Mouse (Mus musculus): Measurements from ENCODE around the gene Cdca4. TPM values are rescaled to one million over a fixed set of nuclear protein-coding genes. Genes with fewer than 3 reads are reported as not detected.

Cdca4 gene
- polyA plus RNA-seq, 1 experiment from 2014 or later: 31.3 TPM

GRCm38 (mm10) chr12:112830570-112830969, 1.3 kb upstream of the Cdca4 start:
- ATAC-seq: no peak
- Histone ChIP-seq H3K4me2 (ENCODE audit: low read length) (peak overlapping the region; percentile 74), H3K36me3 (ENCODE audit: control insufficient read depth, insufficient read depth, low read length) (0 out of 2 replicates have a peak, but pooled peaks cover 2% of the 10 kb centered on the region), H3K9me3 (ENCODE audit: control insufficient read depth, low read length) (no peaks in the 10 kb centered on the region), H3K9ac (ENCODE audit: low read depth, low read length) (peak overlapping the region; percentile 69), H3K4me1 (ENCODE audit: control insufficient read depth, insufficient read depth, low read depth, low read length) (peaks cover 30% of the 10 kb centered on the region), H3K27ac (ENCODE audit: low read depth, low read length) (no peak overlapping the region), H3K27me3 (replicated peaks; ENCODE audit: control insufficient read depth, insufficient read depth, low read length) (no peaks in the 10 kb centered on the region), H3K4me3 (ENCODE audit: low read length) (peak overlapping the region; percentile 62)
- WGBS: 86% methylated on average over 3 of the region's 3 CpGs

DNA sequence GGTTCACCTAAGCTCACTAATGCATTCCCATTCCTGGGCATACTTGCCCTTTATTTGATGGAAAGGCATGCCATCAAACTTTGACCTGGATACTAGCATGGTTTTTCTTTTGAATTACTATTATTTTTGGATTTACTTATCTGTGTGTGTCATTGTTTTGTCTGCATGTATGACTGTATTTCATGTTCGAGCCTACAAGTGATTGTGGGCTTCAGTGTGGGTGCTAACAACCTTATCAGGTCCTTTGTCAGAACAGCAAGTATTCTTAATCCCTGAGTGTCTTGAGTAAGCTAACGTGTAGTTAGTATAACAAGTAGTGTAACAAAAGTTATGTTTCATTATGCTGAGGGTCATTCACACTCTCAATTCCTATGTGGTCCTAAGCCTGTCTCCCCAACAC, 918 bp upstream of the Cdca4 start:
- Histone ChIP-seq H3K27me3 (replicated peaks; ENCODE audit: control insufficient read depth, insufficient read depth, low read length) (no peaks in the 10 kb centered on the region), H3K27ac (ENCODE audit: low read depth, low read length) (peak overlapping the region; percentile 55), H3K9ac (ENCODE audit: low read depth, low read length) (peak overlapping the region; percentile 69), H3K4me3 (ENCODE audit: low read length) (peak overlapping the region; percentile 62), H3K9me3 (ENCODE audit: control insufficient read depth, low read length) (no peaks in the 10 kb centered on the region), H3K4me1 (ENCODE audit: control insufficient read depth, insufficient read depth, low read depth, low read length) (peaks cover 30% of the 10 kb centered on the region), H3K4me2 (ENCODE audit: low read length) (peak overlapping the region; percentile 74), H3K36me3 (ENCODE audit: control insufficient read depth, insufficient read depth, low read length) (0 out of 2 replicates have a peak, but pooled peaks cover 2% of the 10 kb centered on the region)
- 37% methylated on average over 2 of the region's 2 CpGs for WGBS
- no peak for ATAC-seq

GRCm38 (mm10) chr12:112828501-112829243, 551 bp downstream of the Cdca4 start:
- peaks cover 33% of the 10 kb centered on the region for H3K4me1 ChIP-seq (ENCODE audit: control insufficient read depth, insufficient read depth, low read depth, low read length)
- H3K27ac ChIP-seq (ENCODE audit: low read depth, low read length): peak overlapping the region; percentile 94
- peak overlapping the region; percentile 90 for H3K9ac ChIP-seq (ENCODE audit: low read depth, low read length)
- H3K27me3 ChIP-seq (replicated peaks; ENCODE audit: control insufficient read depth, insufficient read depth, low read length): no peaks in the 10 kb centered on the region
- peak; percentile 82 for ATAC-seq
- H3K36me3 ChIP-seq (ENCODE audit: control insufficient read depth, insufficient read depth, low read length): 0 out of 2 replicates have a peak, but pooled peaks cover 2% of the 10 kb centered on the region
- WGBS: 1% methylated on average over 32 of the region's 51 CpGs
- peak overlapping the region; percentile 62 for H3K4me3 ChIP-seq (ENCODE audit: low read length)
- peak overlapping the region; percentile 81 for H3K4me2 ChIP-seq (ENCODE audit: low read length)
- H3K9me3 ChIP-seq (ENCODE audit: control insufficient read depth, low read length): no peaks in the 10 kb centered on the region

DNA sequence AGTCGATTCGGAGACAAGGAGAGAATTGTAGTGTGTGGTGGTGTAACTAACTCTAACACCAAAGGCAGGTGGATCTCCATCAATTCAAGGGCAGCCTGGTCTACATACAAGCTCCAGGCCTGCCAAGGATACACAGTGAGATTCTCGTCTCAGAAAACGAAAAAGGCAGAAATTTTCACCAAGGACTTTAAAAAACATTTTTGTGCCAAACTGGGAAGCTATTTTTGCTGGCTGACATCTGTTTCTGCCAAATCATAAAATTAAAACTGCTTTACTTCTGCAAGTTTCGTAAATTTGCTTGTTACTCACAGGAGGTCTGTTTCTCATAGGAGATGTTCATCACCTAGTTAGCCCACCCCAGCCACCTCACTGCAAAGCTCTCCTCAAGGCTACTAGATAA, 3.3 kb downstream of the Cdca4 start:
- H3K36me3 ChIP-seq (ENCODE audit: control insufficient read depth, insufficient read depth, low read length): peaks cover 6% of the 10 kb centered on the region; the same call in 1 of the 2 replicates
- H3K9ac ChIP-seq (ENCODE audit: low read depth, low read length): no peak overlapping the region
- no peak overlapping the region for H3K27ac ChIP-seq (ENCODE audit: low read depth, low read length)
- no peaks in the 10 kb centered on the region for H3K27me3 ChIP-seq (replicated peaks; ENCODE audit: control insufficient read depth, insufficient read depth, low read length)
- ATAC-seq: no peak
- WGBS: 90% methylated on average over 5 of the region's 5 CpGs
- H3K4me2 ChIP-seq (ENCODE audit: low read length): no peak overlapping the region
- H3K9me3 ChIP-seq (ENCODE audit: control insufficient read depth, low read length): no peaks in the 10 kb centered on the region
- H3K4me1 ChIP-seq (ENCODE audit: control insufficient read depth, insufficient read depth, low read depth, low read length): peaks cover 31% of the 10 kb centered on the region
- H3K4me3 ChIP-seq (ENCODE audit: low read length): no peak overlapping the region

DNA sequence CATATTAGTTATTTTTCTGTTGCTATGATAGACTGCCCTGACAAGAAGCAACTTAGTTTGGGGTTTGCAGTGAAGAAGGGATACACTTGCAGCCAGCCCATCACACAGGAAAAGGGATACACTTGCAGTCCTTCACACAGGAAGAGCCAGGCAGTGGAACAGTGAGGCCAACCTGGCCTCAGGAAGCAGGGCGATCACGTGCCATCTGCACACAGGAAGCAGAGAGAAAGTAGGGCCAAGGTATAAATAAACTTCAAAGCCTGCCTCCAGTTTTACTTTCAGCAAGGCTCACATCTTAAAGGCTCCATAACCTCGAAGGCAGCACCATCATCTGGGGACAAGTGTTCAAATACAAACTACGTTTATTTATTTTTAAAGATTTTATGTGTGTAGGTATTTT, 6.0 kb downstream of the Cdca4 start:
- Histone ChIP-seq H3K4me3 (ENCODE audit: low read length) (no peak overlapping the region), H3K9me3 (ENCODE audit: control insufficient read depth, low read length) (no peaks in the 10 kb centered on the region), H3K4me2 (ENCODE audit: low read length) (no peak overlapping the region), H3K9ac (ENCODE audit: low read depth, low read length) (no peak overlapping the region), H3K27ac (ENCODE audit: low read depth, low read length) (no peak overlapping the region), H3K27me3 (replicated peaks; ENCODE audit: control insufficient read depth, insufficient read depth, low read length) (no peaks in the 10 kb centered on the region), H3K4me1 (ENCODE audit: control insufficient read depth, insufficient read depth, low read depth, low read length) (peaks cover 21% of the 10 kb centered on the region), H3K36me3 (ENCODE audit: control insufficient read depth, insufficient read depth, low read length) (peaks cover 21% of the 10 kb centered on the region)
- WGBS: 86% methylated on average over 4 of the region's 4 CpGs
- no peak for ATAC-seq

GRCm38 (mm10) chr12:112822676-112823075, 6.5 kb downstream of the Cdca4 start:
- no peak overlapping the region for H3K4me2 ChIP-seq (ENCODE audit: low read length)
- H3K27me3 ChIP-seq (replicated peaks; ENCODE audit: control insufficient read depth, insufficient read depth, low read length): no peaks in the 10 kb centered on the region
- no peak for ATAC-seq

DNA sequence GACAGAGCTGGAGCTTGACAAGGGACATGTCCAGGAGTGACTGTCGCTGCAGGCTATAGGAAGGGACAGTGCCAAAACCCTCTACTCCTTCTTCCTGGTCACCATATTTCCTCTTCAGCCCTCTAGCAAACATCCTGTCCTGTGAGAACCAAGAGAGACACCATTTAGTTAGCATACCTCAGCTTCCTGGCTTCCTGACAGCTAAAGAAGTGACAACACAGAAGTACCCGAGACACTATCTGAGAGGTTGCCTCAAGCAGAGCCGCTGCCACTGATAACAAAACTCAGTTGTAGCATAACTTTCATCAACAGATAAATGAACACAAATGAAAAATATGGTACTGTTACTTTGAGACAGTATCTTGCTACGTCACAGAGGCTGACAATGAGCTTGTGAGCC, 7.2 kb downstream of the Cdca4 start:
- H3K4me3 ChIP-seq (ENCODE audit: low read length): no peak overlapping the region
- no peaks in the 10 kb centered on the region for H3K9me3 ChIP-seq (ENCODE audit: control insufficient read depth, low read length)
- peaks cover 20% of the 10 kb centered on the region for H3K36me3 ChIP-seq (ENCODE audit: control insufficient read depth, insufficient read depth, low read length)
- ATAC-seq: no peak
- H3K27ac ChIP-seq (ENCODE audit: low read depth, low read length): no peak overlapping the region
- peaks cover 8% of the 10 kb centered on the region for H3K4me1 ChIP-seq (ENCODE audit: control insufficient read depth, insufficient read depth, low read depth, low read length)
- no peak overlapping the region for H3K9ac ChIP-seq (ENCODE audit: low read depth, low read length)
- H3K27me3 ChIP-seq (replicated peaks; ENCODE audit: control insufficient read depth, insufficient read depth, low read length): no peaks in the 10 kb centered on the region
- no peak overlapping the region for H3K4me2 ChIP-seq (ENCODE audit: low read length)
- 84% methylated on average over 4 of the region's 4 CpGs for WGBS

More at GRCm38 (mm10) chr12:112822676-112823075, 6.5 kb downstream of the Cdca4 start:
- no peak overlapping the region for H3K9ac ChIP-seq (ENCODE audit: low read depth, low read length)
- no peaks in the 10 kb centered on the region for H3K9me3 ChIP-seq (ENCODE audit: control insufficient read depth, low read length)
- 69% methylated on average over 2 of the region's 2 CpGs for WGBS
- H3K36me3 ChIP-seq (ENCODE audit: control insufficient read depth, insufficient read depth, low read length): peaks cover 21% of the 10 kb centered on the region
- H3K4me1 ChIP-seq (ENCODE audit: control insufficient read depth, insufficient read depth, low read depth, low read length): peaks cover 15% of the 10 kb centered on the region
- H3K4me3 ChIP-seq (ENCODE audit: low read length): no peak overlapping the region
- no peak overlapping the region for H3K27ac ChIP-seq (ENCODE audit: low read depth, low read length)

GRCm38 (mm10) chr12:112821216-112821615, 8.0 kb downstream of the Cdca4 start:
- 61% methylated on average over 1 of the region's 1 CpGs for WGBS
- Histone ChIP-seq H3K27me3 (replicated peaks; ENCODE audit: control insufficient read depth, insufficient read depth, low read length) (no peaks in the 10 kb centered on the region), H3K27ac (ENCODE audit: low read depth, low read length) (no peak overlapping the region), H3K9ac (ENCODE audit: low read depth, low read length) (no peak overlapping the region), H3K36me3 (ENCODE audit: control insufficient read depth, insufficient read depth, low read length) (peaks cover 20% of the 10 kb centered on the region), H3K4me1 (ENCODE audit: control insufficient read depth, insufficient read depth, low read depth, low read length) (peaks cover 4% of the 10 kb centered on the region), H3K9me3 (ENCODE audit: control insufficient read depth, low read length) (no peaks in the 10 kb centered on the region), H3K4me2 (ENCODE audit: low read length) (no peak overlapping the region), H3K4me3 (ENCODE audit: low read length) (no peak overlapping the region)
- ATAC-seq: 0 out of 2 replicates have a peak, but pooled peaks have one; percentile 28

DNA sequence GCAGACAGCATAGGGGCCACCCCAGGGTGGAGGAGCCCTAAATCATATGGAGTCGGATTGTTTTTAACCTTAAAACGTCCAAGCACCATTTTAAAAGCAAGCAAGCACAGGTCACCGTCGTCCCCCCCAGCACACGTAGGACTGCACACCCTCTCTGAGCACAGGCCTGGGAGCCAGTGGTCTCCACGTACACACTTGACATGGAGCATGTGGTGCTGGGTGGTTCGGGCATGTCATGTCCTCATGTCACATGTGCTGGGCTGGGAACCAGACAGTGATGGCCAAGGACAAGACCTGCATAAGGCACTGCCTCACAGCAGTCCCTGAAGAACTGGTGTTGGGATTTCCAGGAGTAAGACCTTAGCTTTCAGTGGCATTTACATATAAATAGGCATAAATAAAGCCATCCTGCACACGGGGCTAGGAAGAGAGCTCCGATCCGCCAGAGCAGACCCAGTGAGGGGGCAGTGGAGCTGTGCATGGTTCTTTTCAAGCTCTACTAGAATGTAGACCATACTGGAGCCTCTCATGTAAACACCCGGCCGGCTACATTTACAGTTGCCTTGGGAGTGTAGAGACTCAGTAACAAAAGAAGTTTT, 8.7 kb downstream of the Cdca4 start:
- 0 out of 2 replicates have a peak, but pooled peaks have one; percentile 28 for ATAC-seq
- H3K4me3 ChIP-seq (ENCODE audit: low read length): no peak overlapping the region
- peaks cover 20% of the 10 kb centered on the region for H3K36me3 ChIP-seq (ENCODE audit: control insufficient read depth, insufficient read depth, low read length)
- no peaks in the 10 kb centered on the region for H3K27me3 ChIP-seq (replicated peaks; ENCODE audit: control insufficient read depth, insufficient read depth, low read length)
- H3K9me3 ChIP-seq (ENCODE audit: control insufficient read depth, low read length): no peaks in the 10 kb centered on the region
- WGBS: 77% methylated on average over 12 of the region's 12 CpGs
- peaks cover 4% of the 10 kb centered on the region for H3K4me1 ChIP-seq (ENCODE audit: control insufficient read depth, insufficient read depth, low read depth, low read length)
- no peak overlapping the region for H3K4me2 ChIP-seq (ENCODE audit: low read length)
- H3K27ac ChIP-seq (ENCODE audit: low read depth, low read length): no peak overlapping the region
- H3K9ac ChIP-seq (ENCODE audit: low read depth, low read length): no peak overlapping the region

Measured in hindbrain, embryonic 16.5 days (tissue).